Mouse (Mus musculus) ES-Bruce4 (cell line): ENCODE measurements at regions not wholly inside any gene's neighbourhood (a gene's known extent, or its start where the extent isn't known, plus 50 kb on each side); places are given as distances from the start of the nearest gene placed in this dataset.

Source experiments
- H3K27ac ChIP-seq: 2 replicates; pipeline ENCODE4 v1.5.1; 2012; ENCODE audit warnings: low read length, inconsistent platforms; ENCODE audit not compliant: insufficient read depth
- H3K27me3 ChIP-seq: 2 replicates; pipeline ENCODE4 v1.6.1; 2012; ENCODE audit warnings: mild to moderate bottlenecking, low read length, inconsistent platforms; ENCODE audit not compliant: control insufficient read depth, poor library complexity, insufficient read depth, severe bottlenecking
- H3K36me3 ChIP-seq: 2 replicates; pipeline ENCODE4 v1.6.1; 2012; ENCODE audit warnings: inconsistent platforms, mild to moderate bottlenecking, low read length, moderate library complexity; ENCODE audit not compliant: control insufficient read depth, poor library complexity, insufficient read depth, severe bottlenecking
- H3K4me1 ChIP-seq: one replicate; pipeline ENCODE4 v1.8.1; 2011; ENCODE audit warnings: low read length; ENCODE audit not compliant: control insufficient read depth, insufficient read depth
- H3K4me3 ChIP-seq: 2 replicates; pipeline ENCODE4 v1.5.1; 2011; ENCODE audit warnings: low read depth, mild to moderate bottlenecking, low read length
- H3K9ac ChIP-seq: 2 replicates; pipeline ENCODE4 v1.6.1; 2012; ENCODE audit warnings: low read depth, mild to moderate bottlenecking, inconsistent platforms; ENCODE audit not compliant: poor library complexity, severe bottlenecking
- H3K9me3 ChIP-seq: replicated peaks from 2 replicates; pipeline ENCODE4 v1.6.1; 2012; ENCODE audit warnings: mild to moderate bottlenecking, low read length, inconsistent platforms; ENCODE audit not compliant: control insufficient read depth, poor library complexity, insufficient read depth, severe bottlenecking
- CTCF ChIP-seq: IDR thresholded peaks from one replicate; pipeline ENCODE4 v1.8.1; 2011; ENCODE audit warnings: low read depth, low read length
- EP300 ChIP-seq: IDR thresholded peaks from 2 replicates; pipeline ENCODE4 v1.6.1; 2011; ENCODE audit warnings: low read depth, low read length; ENCODE audit not compliant: insufficient read depth
- POLR2A ChIP-seq: IDR thresholded peaks from one replicate; pipeline ENCODE4 v1.8.1; 2011; ENCODE audit warnings: low read length; ENCODE audit not compliant: insufficient read depth

- H3K9ac ChIP-seq: no peak overlapping the region
- no peaks in the 10 kb centered on the region for H3K9me3 ChIP-seq
- no peak for TF ChIP-seq POLR2A
- TF ChIP-seq CTCF: peak; percentile 15
- H3K36me3 ChIP-seq: no peaks in the 10 kb centered on the region
- H3K4me3 ChIP-seq: no peak overlapping the region
- H3K27ac ChIP-seq: no peak overlapping the region
- no peaks in the 10 kb centered on the region for H3K27me3 ChIP-seq
- no peaks in the 10 kb centered on the region for H3K4me1 ChIP-seq
Measured at GRCm38 (mm10) chr19:14388539-14388938, 209.3 kb downstream of the Tle4 start.

GRCm38 (mm10) chr19:14389881-14390837 is 207.7 kb downstream of the Tle4 start:
- Histone ChIP-seq H3K4me3 (no peak overlapping the region), H3K27me3 (no peaks in the 10 kb centered on the region), H3K36me3 (no peaks in the 10 kb centered on the region), H3K4me1 (no peaks in the 10 kb centered on the region), H3K27ac (no peak overlapping the region), H3K9ac (no peak overlapping the region), H3K9me3 (no peaks in the 10 kb centered on the region)
- TF ChIP-seq EP300 (no peak), CTCF (no peak), POLR2A (no peak)

DNA sequence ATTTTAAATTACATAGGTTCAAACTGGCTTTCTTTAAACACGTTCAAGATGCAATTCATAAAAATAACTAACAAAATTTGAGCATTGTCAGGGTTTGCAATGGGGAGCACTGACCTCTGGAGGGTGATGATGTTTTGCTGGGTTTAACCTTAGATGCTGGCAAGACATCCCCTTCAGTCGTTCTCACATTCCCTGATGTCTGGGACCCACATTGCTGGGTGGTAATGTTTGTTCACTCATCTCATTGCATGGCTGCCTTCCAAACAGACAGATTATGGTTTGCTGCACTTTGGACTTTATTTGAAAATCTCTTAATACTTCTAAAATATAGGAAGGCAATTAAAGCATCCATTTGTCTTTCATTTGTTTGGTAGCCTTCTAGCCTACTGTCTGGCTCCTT is 206.9 kb downstream of the Tle4 start:
- no peak overlapping the region for H3K27ac ChIP-seq
- H3K4me1 ChIP-seq: no peaks in the 10 kb centered on the region
- H3K27me3 ChIP-seq: no peaks in the 10 kb centered on the region
- H3K4me3 ChIP-seq: no peak overlapping the region
- no peaks in the 10 kb centered on the region for H3K36me3 ChIP-seq
- no peaks in the 10 kb centered on the region for H3K9me3 ChIP-seq
- no peak overlapping the region for H3K9ac ChIP-seq
- TF ChIP-seq EP300 (no peak), POLR2A (no peak), CTCF (no peak)
